ENCODE assay signal across 26 mouse cellular contexts in the genomic region with DNA sequence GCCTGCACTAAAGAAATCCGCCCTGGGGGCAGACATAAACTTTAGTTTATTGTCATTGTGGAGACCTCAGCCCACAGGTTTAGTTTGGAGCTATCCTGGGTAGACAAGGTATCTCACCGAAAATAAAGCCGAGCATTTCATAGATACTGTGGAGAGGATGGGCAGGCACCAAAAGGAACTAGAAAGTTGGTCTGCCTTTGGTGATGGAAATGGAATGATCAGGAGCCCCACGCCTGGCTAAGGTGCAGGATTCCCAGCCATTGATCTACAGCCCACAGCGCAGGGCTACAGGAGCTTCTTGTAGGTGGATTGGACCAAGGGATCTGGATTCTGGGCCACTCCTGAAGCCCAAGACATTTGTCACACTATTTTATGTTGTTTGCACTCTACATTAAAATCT. TPM values are rescaled to one million over a fixed set of nuclear protein-coding genes. Genes with fewer than 3 reads are reported as not detected.
DNase-seq lines count a peak whose midpoint lies in the region; ATAC-seq and TF ChIP-seq lines count a peak whose summit lies in the region.
"Had no signal": no experiment of that assay in that cellular context is flagged by ENCODE, and none has a peak within 500 bp of the region (broad histone marks: within the 10 kb centered on the region; RNA-seq: fewer than 3 reads in every experiment).

No protein-coding gene starts in this region.

- TF ChIP-seq POLR2A in CH12.LX (IDR thresholded peaks at IDR 0.05; ENCODE audit: low read depth, low read length) = no peak; the same call in 1 of the 2 replicates
- no peak for TF ChIP-seq POLR2A in ES-Bruce4 (IDR thresholded peaks at IDR 0.05; ENCODE audit: insufficient read depth, low read length)

- peaks cover 46% of the 10 kb centered on the region for H3K36me3 ChIP-seq in liver, embryonic 12.5 days
- H3K36me3 ChIP-seq in liver, postnatal 0 days (replicated peaks; ENCODE audit: insufficient read depth, low read length) = peaks cover 42% of the 10 kb centered on the region
- H3K36me3 ChIP-seq in CH12.LX (replicated peaks in 1 of 2; ENCODE audit: control insufficient read depth in 1 of 2, insufficient read depth in 1 of 2, low read length in 1 of 2) = peaks cover 45 to 47% of the 10 kb centered on the region in 2 experiments
- H3K36me3 ChIP-seq in ES-Bruce4 (ENCODE audit: control insufficient read depth, insufficient read depth, low read length, poor library complexity, severe bottlenecking) = peaks cover 40% of the 10 kb centered on the region
- H3K36me3 ChIP-seq in limb, embryonic 13.5 days = peaks cover 54% of the 10 kb centered on the region
- peaks cover 33% of the 10 kb centered on the region for H3K36me3 ChIP-seq in heart, embryonic 11.5 days (ENCODE audit: control insufficient read depth, insufficient read depth, low read length)

- no peak for TF ChIP-seq RAD21 in CH12.LX (IDR thresholded peaks at IDR 0.05; ENCODE audit: low read depth, low read length)

- no peak for ATAC-seq in liver, embryonic 12.5 days
- ATAC-seq in liver, postnatal 0 days = no peak
- no peak for ATAC-seq in limb, embryonic 13.5 days (ENCODE audit: low FRiP score, low read depth)
- no peak for ATAC-seq in heart, embryonic 11.5 days (replicated peaks; ENCODE audit: insufficient number of reproducible peaks, low FRiP score, low TSS enrichment)
- ATAC-seq: inflammation-experienced regulatory T-cells, adult 6 months had no signal

- H3K9me3 ChIP-seq in liver, embryonic 12.5 days (replicated peaks) = no peaks in the 10 kb centered on the region
- H3K9me3 ChIP-seq in liver, postnatal 0 days (ENCODE audit: low read length) = no peaks in the 10 kb centered on the region
- H3K9me3 ChIP-seq in CH12.LX (replicated peaks; ENCODE audit: low read length) = peaks cover 4% of the 10 kb centered on the region
- H3K9me3 ChIP-seq in ES-Bruce4 (replicated peaks; ENCODE audit: control insufficient read depth, insufficient read depth, low read length, poor library complexity, severe bottlenecking) = no peaks in the 10 kb centered on the region
- no peaks in the 10 kb centered on the region for H3K9me3 ChIP-seq in limb, embryonic 13.5 days
- H3K9me3 ChIP-seq in heart, embryonic 11.5 days (replicated peaks; ENCODE audit: control insufficient read depth, low read length) = no peaks in the 10 kb centered on the region
- H3K9me3 ChIP-seq: embryonic facial prominence, embryonic 15.5 days; forebrain, embryonic 12.5 days; limb, embryonic 15.5 days; midbrain, embryonic 15.5 days had no signal

- H3K27ac ChIP-seq in liver, embryonic 12.5 days = peak overlapping the region; percentile 5; the same call in 1 of the 2 replicates
- H3K27ac ChIP-seq in liver, postnatal 0 days (ENCODE audit: low read depth) = no peak overlapping the region
- H3K27ac ChIP-seq in CH12.LX (ENCODE audit: insufficient read depth, low read depth) (no peak overlapping the region), ES-Bruce4 (ENCODE audit: insufficient read depth, low read length) (0 out of 2 replicates have a peak overlapping the region, but pooled peaks have one; percentile 9)
- no peak overlapping the region for H3K27ac ChIP-seq in limb, embryonic 13.5 days
- H3K27ac ChIP-seq in heart, embryonic 11.5 days (ENCODE audit: low read depth, low read length) = no peak overlapping the region
- H3K27ac ChIP-seq: embryonic facial prominence, embryonic 15.5 days; forebrain, embryonic 12.5 days; limb, embryonic 15.5 days; liver, embryonic 14.5 days had no signal

- H3K4me2 ChIP-seq in liver, embryonic 12.5 days = no peak overlapping the region
- H3K4me2 ChIP-seq in liver, postnatal 0 days (ENCODE audit: low read depth, low read length) = no peak overlapping the region
- no peak overlapping the region for H3K4me2 ChIP-seq in CH12.LX (ENCODE audit: insufficient read depth, low read depth, poor library complexity, severe bottlenecking)
- H3K4me2 ChIP-seq in limb, embryonic 13.5 days (replicated peaks) = peak overlapping the region; percentile 91; the same call in 1 of the 2 replicates
- no peak overlapping the region for H3K4me2 ChIP-seq in heart, embryonic 11.5 days

- no peak overlapping the region for H3K4me3 ChIP-seq in liver, embryonic 12.5 days
- H3K4me3 ChIP-seq in liver, postnatal 0 days (ENCODE audit: low read depth, low read length) = no peak overlapping the region
- H3K4me3 ChIP-seq in CH12.LX (replicated peaks in 1 of 3; ENCODE audit: low read depth in 2 of 3, low read length in 2 of 3, poor library complexity in 1 of 3) = no peak overlapping the region
- H3K4me3 ChIP-seq in ES-Bruce4 (ENCODE audit: low read depth, low read length) = no peak overlapping the region
- no peak overlapping the region for H3K4me3 ChIP-seq in limb, embryonic 13.5 days
- H3K4me3 ChIP-seq in heart, embryonic 11.5 days (ENCODE audit: low read depth, low read length) = no peak overlapping the region
- H3K4me3 ChIP-seq: left cerebral cortex, adult 2 months; limb, embryonic 15.5 days had no signal

- dilution Hi-C loops in CH12.LX (cut with MboI; ENCODE audit: extremely low pct_ligation_motif_present, extremely low pct_unique_long_range_greater_than_20kb, low sequenced_read_pairs) = no loop called here

- DNase-seq in liver, postnatal 0 days = no peak
- DNase-seq in CH12.LX (ENCODE audit: extremely low read depth) = no peak
- no peak for DNase-seq in testis, postnatal 10 days (ENCODE audit: low spot score)
- DNase-seq: adrenal gland, postnatal 25 days; cerebellum, adult 11-12 months; cerebellum, adult 9-11 months; forebrain, postnatal 0 days; gastrocnemius, postnatal 10 days; kidney, adult 2 months; kidney, postnatal 10 days; layer of hippocampus, adult 9-11 months; lung, postnatal 14 days; spleen, adult 18-20 months; thymus, postnatal 4 days had no signal

- H3K4me1 ChIP-seq in liver, embryonic 12.5 days = peaks cover 27% of the 10 kb centered on the region
- H3K4me1 ChIP-seq in liver, postnatal 0 days (ENCODE audit: insufficient read depth) = peaks cover 18% of the 10 kb centered on the region
- H3K4me1 ChIP-seq in CH12.LX (ENCODE audit: control insufficient read depth in 1 of 2, insufficient read depth in 2 of 2) (peaks cover 0 to 3% of the 10 kb centered on the region in 2 experiments; a peak in 1 of 4 replicates), ES-Bruce4 (ENCODE audit: control insufficient read depth, insufficient read depth, low read length) (peaks cover 2% of the 10 kb centered on the region)
- peaks cover 20% of the 10 kb centered on the region for H3K4me1 ChIP-seq in limb, embryonic 13.5 days
- H3K4me1 ChIP-seq in heart, embryonic 11.5 days (ENCODE audit: control insufficient read depth, insufficient read depth, low read length) = peaks cover 12% of the 10 kb centered on the region

- no peaks in the 10 kb centered on the region for H3K79me2 ChIP-seq in CH12.LX (replicated peaks; ENCODE audit: control insufficient read depth, extremely low read depth, insufficient read depth, poor library complexity, severe bottlenecking)

- no peak for TF ChIP-seq CTCF in liver, postnatal 0 days (IDR thresholded peaks at IDR 0.05; ENCODE audit: low read depth)
- TF ChIP-seq CTCF in CH12.LX (conservative IDR thresholded peaks at IDR 0.05 in 1 of 2, IDR thresholded peaks at IDR 0.05 in 1 of 2; ENCODE audit: low read depth in 2 of 2, low read length in 2 of 2) (no peak), ES-Bruce4 (IDR thresholded peaks at IDR 0.05; ENCODE audit: low read depth, low read length) (no peak)

- in situ Hi-C loops in CH12.LX (cut with MboI; ENCODE audit: low pct_ligation_motif_present, low pct_unique_long_range_greater_than_20kb, low sequenced_read_pairs) = loop anchor here (25.0 kb wide), 1 partner anchor 580 kb away; the partner anchor contains the start of genes C1qtnf6 and Sstr3

- H3K27me3 ChIP-seq in liver, embryonic 12.5 days (replicated peaks) = peaks cover 50% of the 10 kb centered on the region
- H3K27me3 ChIP-seq in liver, postnatal 0 days (ENCODE audit: insufficient read depth, low read length) = peaks cover 14% of the 10 kb centered on the region
- H3K27me3 ChIP-seq in CH12.LX (replicated peaks) (no peaks in the 10 kb centered on the region), ES-Bruce4 (ENCODE audit: control insufficient read depth, insufficient read depth, low read length, poor library complexity, severe bottlenecking) (no peaks in the 10 kb centered on the region)
- H3K27me3 ChIP-seq in limb, embryonic 13.5 days = peaks cover 17% of the 10 kb centered on the region
- H3K27me3 ChIP-seq in heart, embryonic 11.5 days (ENCODE audit: control insufficient read depth, insufficient read depth, low read length) = peaks cover 17% of the 10 kb centered on the region
- H3K27me3 ChIP-seq: midbrain, embryonic 15.5 days had no signal

- no peak for TF ChIP-seq EP300 in liver, postnatal 0 days (IDR thresholded peaks at IDR 0.05; ENCODE audit: low read depth)
- TF ChIP-seq EP300 in CH12.LX (IDR thresholded peaks at IDR 0.05; ENCODE audit: low read length) = no peak
- TF ChIP-seq EP300 in ES-Bruce4 (IDR thresholded peaks at IDR 0.05; ENCODE audit: insufficient read depth, low read depth, low read length) = no peak

- H3K9ac ChIP-seq in liver, embryonic 12.5 days = no peak overlapping the region
- no peak overlapping the region for H3K9ac ChIP-seq in liver, postnatal 0 days (replicated peaks)
- no peak overlapping the region for H3K9ac ChIP-seq in CH12.LX (ENCODE audit: insufficient read depth, low read depth)
- H3K9ac ChIP-seq in ES-Bruce4 (ENCODE audit: low read depth, poor library complexity, severe bottlenecking) = no peak overlapping the region
- no peak overlapping the region for H3K9ac ChIP-seq in limb, embryonic 13.5 days
- H3K9ac ChIP-seq in heart, embryonic 11.5 days (ENCODE audit: low read depth, low read length) = no peak overlapping the region
- H3K9ac ChIP-seq: embryonic facial prominence, embryonic 15.5 days; forebrain, embryonic 12.5 days; limb, embryonic 15.5 days; liver, embryonic 14.5 days; lung, embryonic 14.5 days; midbrain, embryonic 15.5 days had no signal

- WGBS in liver, embryonic 12.5 days (ENCODE audit: insufficient replicate concordance) = 42% methylated on average over 5 of the region's 5 CpGs
- WGBS in liver, postnatal 0 days (ENCODE audit: insufficient replicate concordance) = 52% methylated on average over 5 of the region's 5 CpGs
- 41% methylated on average over 5 of the region's 5 CpGs for WGBS in limb, embryonic 13.5 days
- WGBS in heart, embryonic 11.5 days (ENCODE audit: insufficient replicate concordance) = 43% methylated on average over 5 of the region's 5 CpGs

RNA-seq across cellular contexts. Expression of gene Foxred2, which starts 1.1 kb away (rescaled TPM):
- 1.3 and 1.7 TPM in 2 replicates for polyA plus RNA-seq in liver, embryonic 12.5 days (2016; fragmentation: Nextera tagmentation; extraction: Ambion mirVana)
- 0.56 and 0.71 TPM in 2 replicates for polyA plus RNA-seq in liver, postnatal 0 days (2015; fragmentation: Nextera tagmentation; extraction: Ambion mirVana)
- total RNA-seq in CH12.LX (2012; rRNA removed) = 0.17 and 0.59 TPM in 2 replicates
- total RNA-seq in CH12.LX (2014; rRNA removed) = 0.39 and 0.41 TPM in 2 replicates
- polyA plus RNA-seq in CH12.LX (2012; ENCODE audit: insufficient read length, low read depth) = 0.18 and 0.43 TPM in 2 replicates
- 10.1 and 10.9 TPM in 2 replicates for polyA plus RNA-seq in ES-Bruce4 (2011; ENCODE audit: insufficient read depth, insufficient read length, low read depth, missing spikeins)
- 6.2 and 6.9 TPM in 2 replicates for polyA plus RNA-seq in limb, embryonic 13.5 days (2015; fragmentation: Nextera tagmentation; extraction: Ambion mirVana)
- 1.2 and 1.7 TPM in 2 replicates for polyA plus RNA-seq in heart, embryonic 11.5 days (2014; fragmentation: Nextera tagmentation; extraction: Ambion mirVana)

RNA-seq across cellular contexts. Expression of gene Eif3d, which starts 13.0 kb away (rescaled TPM):
- 257 and 271 TPM in 2 replicates for polyA plus RNA-seq in liver, embryonic 12.5 days (2016; fragmentation: Nextera tagmentation; extraction: Ambion mirVana)
- polyA plus RNA-seq in liver, postnatal 0 days (2015; fragmentation: Nextera tagmentation; extraction: Ambion mirVana) = 61.2 and 68.4 TPM in 2 replicates
- total RNA-seq in CH12.LX (2012; rRNA removed) (344 and 352 TPM in 2 replicates), CH12.LX (2014; rRNA removed) (269 and 302 TPM in 2 replicates)
- polyA plus RNA-seq in CH12.LX (2012; ENCODE audit: insufficient read length, low read depth) (406 and 493 TPM in 2 replicates), ES-Bruce4 (2011; ENCODE audit: insufficient read depth, insufficient read length, low read depth, missing spikeins) (357 and 409 TPM in 2 replicates)
- 211 and 218 TPM in 2 replicates for polyA plus RNA-seq in limb, embryonic 13.5 days (2015; fragmentation: Nextera tagmentation; extraction: Ambion mirVana)
- 188 TPM in 2 replicates for polyA plus RNA-seq in heart, embryonic 11.5 days (2014; fragmentation: Nextera tagmentation; extraction: Ambion mirVana)

RNA-seq across cellular contexts. Expression of gene Txn2, which starts 28.8 kb away (rescaled TPM):
- 239 and 249 TPM in 2 replicates for polyA plus RNA-seq in liver, embryonic 12.5 days (2016; fragmentation: Nextera tagmentation; extraction: Ambion mirVana)
- polyA plus RNA-seq in liver, postnatal 0 days (2015; fragmentation: Nextera tagmentation; extraction: Ambion mirVana) = 258 and 261 TPM in 2 replicates
- 105 and 122 TPM in 2 replicates for total RNA-seq in CH12.LX (2012; rRNA removed)
- total RNA-seq in CH12.LX (2014; rRNA removed) = 16.8 and 22.4 TPM in 2 replicates
- polyA plus RNA-seq in CH12.LX (2012; ENCODE audit: insufficient read length, low read depth) = 188 and 209 TPM in 2 replicates
- polyA plus RNA-seq in ES-Bruce4 (2011; ENCODE audit: insufficient read depth, insufficient read length, low read depth, missing spikeins) = 167 and 174 TPM in 2 replicates
- 237 and 238 TPM in 2 replicates for polyA plus RNA-seq in limb, embryonic 13.5 days (2015; fragmentation: Nextera tagmentation; extraction: Ambion mirVana)
- 284 and 293 TPM in 2 replicates for polyA plus RNA-seq in heart, embryonic 11.5 days (2014; fragmentation: Nextera tagmentation; extraction: Ambion mirVana)

Comparison
In these comparisons a context has a peak if more than half of its experiments do, and no peak if none do; other contexts are left out.
1. H3K27ac ChIP-seq: peak in liver, embryonic 12.5 days (single experiment) and ES-Bruce4 (single experiment); none in liver, postnatal 0 days (single experiment), CH12.LX (single experiment), limb, embryonic 13.5 days (single experiment) and heart, embryonic 11.5 days (single experiment).